Mouse (Mus musculus) hindlimb bud, embryonic 11.5 days (tissue): ENCODE measurements around the gene Dnah7b.
"Not testable (repeated sequence)": the region's sequence is repeated elsewhere in the genome, so short reads cannot be mapped to it uniquely, and the experiment has no call there.

ENCODE experiments used
- DNase-seq: peaks from one replicate; pipeline ENCODE4 v3.0.0-alpha.2; 2012; ENCODE audit warnings: low read depth, low spot score; ENCODE audit errors: extremely low spot score

The Dnah7b gene

DNA sequence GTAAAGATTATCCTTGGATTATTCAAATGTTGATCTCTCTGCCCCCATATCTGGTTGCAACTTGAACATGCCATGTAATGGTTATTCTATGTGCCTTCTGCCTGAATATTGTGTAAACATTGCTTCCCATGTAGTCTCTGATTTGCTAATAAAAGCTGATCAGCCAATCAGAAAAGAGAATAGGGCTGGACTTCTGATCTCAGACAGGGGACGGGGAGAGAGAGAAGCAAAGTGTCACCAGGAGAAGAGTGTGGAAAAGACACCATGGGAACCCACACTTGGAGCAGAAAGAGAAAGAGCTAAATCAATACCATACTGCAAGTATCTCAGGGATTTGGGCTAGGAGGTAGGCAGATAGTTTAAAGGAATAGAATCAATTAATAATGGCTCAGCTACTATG lies at the start of gene Dnah7b:
Gene Dnah7b (plus strand): TSS at position 301 of the 400 bp plus-strand sequence.
- no peak for DNase-seq

DNA sequence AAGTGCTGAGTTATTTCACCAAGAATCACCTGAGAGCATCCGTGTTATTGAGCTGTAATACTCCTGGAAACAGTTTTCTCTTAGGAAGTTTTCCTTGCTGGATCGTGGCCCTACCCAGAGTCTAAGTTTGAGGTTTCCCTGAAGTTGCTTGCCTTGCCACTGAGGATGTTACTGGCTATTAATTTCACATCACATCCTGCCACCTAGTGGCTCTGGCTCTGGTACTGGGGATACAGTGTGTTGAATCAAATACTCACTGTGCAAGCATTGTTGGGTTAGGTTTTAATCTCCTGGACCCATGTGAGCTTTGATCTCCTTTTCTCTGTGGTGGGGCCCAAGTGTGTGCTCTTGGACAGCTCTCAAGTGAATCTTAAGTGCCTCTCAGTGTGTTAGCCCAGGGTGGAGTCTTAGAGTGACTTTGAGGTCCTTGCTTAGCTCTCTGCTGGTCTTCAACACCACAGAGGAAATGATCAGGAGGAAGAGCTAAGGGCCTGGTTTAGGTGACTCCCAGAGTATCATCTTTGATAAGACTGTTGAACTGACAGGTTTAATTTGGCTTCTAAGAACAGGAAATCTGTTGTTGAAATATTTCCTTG lies 47.6 kb upstream of the Dnah7b start:
- no peak for DNase-seq

DNA sequence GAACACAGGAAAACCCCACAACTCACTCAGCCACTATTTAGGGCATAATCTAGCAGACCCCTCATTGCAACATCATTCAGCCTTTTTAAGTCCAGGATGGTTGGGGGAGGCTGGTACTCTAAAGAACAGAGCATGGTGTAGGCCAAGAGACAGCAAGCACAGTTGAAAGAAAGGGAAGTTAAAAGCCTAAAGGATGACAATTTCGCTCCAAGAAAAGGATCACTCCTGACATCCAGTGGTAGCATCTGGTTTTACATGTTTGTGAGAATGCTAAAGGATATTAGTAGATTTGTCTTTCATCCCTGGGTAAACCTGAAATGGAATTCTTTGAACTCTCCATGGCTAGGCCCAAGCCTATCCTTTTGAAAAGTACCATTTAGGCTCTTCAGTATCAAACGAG lies 43.9 kb upstream of the Dnah7b start:
- DNase-seq, result peak; percentile 46

DNA sequence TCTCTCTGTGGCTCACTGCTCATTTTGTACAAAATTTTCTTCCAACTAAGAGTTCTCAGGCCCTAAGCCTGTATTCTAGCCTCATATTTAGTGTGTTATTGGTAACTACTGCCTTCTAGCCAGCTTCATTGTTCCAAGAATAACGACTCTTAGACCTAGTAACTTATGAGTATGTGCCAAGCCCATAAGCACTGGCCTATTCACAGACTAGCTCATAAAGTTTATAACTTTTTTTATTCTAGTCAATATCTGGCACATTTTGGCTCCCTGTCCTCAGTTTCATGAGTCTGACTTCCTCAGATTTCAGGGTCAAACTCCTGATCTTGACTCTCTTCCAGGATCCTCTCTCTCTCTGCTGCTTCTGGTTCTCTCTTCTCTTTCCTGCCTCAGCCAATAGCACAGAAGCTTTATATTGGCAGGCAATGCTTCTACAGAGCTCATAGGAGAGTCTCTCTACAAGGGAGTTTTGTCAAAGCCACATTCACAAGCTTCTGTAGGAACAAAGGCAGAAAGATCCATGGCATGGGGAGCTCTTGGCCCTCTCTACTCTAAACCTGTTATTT lies 34.0 kb upstream of the Dnah7b start:
- DNase-seq, result no peak

DNA sequence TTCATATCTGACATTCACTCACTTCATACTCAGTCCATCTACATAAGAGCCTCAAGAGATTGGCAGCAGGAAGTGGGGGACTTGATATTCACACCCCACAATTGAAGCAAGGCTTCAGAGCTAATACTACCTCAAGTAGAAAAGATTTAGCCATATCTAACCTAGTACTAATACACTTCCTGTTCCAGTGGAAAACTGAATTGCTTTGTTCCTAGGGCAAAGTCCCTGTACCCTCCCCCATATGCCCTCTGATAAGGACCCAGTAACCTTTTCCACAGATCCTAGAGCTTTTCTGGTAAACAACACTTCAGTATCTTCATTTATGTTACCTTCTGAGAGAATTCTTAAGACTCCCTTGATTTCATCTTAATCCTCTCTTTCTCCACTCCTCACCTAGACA lies 17.9 kb upstream of the Dnah7b start:
- no peak for DNase-seq

DNA sequence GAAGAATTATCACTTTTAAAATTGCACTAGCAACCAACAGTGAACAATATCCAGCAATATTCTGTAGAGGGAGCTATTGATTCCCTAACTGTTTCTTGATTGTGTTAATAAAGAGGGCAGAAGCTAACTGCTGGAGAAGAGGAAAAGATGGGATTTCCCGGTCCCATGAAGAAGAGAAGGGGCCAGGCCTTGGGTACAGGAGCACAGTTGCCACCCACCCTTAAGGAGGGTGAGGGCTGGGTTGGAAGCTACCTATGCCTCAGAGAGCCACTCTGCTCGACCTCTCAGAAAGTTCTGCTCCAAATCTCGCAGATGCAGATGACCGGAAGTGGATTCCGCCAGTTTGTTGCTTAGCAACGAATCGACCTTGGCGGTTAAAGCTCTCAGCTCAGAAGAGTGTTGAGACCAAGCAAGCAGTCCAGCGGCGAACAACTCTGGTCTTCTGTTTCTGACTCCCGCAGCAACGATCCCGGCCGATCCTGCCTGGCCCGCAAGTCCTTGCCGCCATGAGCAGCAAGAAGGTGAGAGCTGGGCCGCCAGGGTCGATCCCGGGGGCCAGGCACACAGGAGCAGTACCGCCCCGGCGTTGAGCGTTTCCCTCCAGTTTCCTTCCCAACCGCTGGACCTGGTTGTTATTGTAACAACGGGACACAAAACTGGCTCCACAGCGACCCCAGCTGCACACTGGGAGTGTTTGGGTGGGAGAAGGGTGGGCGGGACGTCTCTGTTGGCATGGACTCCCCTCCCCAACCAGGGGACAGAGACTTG lies 553 bp downstream of the Dnah7b start:
- DNase-seq, result peak; percentile 76

DNA sequence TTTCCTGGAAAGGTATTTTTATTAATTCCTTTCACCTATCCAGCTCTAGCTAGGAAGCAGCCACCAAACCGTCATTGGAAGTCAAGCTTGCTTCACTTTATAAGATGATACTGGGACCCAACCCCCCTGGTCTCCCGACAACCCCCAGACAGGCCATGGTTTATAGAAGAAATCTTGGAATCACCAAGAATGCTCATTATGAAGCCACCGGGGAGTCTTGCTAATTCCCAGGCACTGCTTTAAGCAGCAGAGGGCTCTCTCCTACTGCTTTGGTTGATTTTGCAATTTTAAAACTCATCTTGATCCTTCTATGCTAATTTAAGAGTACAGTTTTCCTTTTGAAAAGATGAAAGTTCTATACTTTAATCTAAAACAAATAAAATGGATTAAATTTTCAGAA lies 2.7 kb downstream of the Dnah7b start:
- not testable (repeated sequence) for DNase-seq

DNA sequence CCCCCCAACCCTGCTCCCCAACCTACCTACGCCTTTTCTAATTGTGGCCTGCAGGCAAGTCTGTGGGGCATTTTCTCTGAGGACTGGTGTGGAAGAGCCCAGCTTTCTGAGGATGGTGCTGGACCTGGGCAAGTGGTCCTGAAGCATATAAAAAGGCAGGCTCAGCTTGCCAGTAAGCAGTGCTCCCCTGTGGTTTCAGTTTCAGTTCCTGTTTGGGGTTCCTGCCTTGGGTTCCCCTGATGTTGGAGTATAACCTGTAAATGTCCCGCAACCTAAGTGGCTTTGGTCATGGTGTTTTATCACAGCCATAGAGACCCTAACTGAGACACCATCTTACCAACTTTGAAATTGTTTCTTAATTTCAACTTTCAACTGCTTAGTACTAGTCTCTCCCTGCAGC lies 11.8 kb downstream of the Dnah7b start:
- no peak for DNase-seq

DNA sequence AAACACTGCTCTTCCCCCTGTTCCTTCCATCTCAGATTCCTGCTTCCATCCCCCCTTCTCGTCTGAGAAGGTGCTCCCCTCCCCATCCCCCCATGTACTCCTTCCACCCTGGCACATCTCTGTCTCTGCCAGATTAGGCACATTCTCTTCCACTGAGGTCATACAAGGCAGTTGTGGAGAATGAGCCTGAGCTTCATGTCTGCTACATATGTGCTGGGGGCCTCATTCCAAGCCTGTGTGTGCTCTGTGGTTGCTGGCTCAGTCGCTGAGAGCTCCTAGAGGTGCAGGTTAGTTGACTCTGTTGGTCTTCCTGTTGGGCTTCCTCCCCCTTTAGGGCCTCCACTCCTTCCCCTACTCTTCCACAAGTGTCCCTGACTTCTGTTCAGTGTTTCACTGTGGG lies 34.4 kb downstream of the Dnah7b start:
- DNase-seq, result no peak

DNA sequence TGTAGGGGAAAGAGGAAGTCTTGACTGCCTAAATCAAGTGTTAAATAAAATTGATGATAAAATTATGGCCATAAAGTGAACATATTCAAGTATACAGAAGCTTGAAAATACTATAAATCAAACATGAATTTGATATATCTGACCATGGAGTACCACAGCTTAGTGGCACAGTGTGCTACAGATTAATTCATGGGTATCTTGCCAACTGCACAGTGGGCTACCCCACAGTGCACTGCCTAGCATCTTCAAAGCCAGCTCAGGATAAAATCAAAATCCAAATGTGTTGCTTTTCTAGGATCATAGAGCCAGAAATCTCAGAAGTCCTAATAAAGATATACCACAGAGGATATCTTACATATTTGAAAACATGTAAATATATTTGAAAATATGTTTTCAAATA lies 46.5 kb downstream of the Dnah7b start:
- not testable (repeated sequence) for DNase-seq

DNA sequence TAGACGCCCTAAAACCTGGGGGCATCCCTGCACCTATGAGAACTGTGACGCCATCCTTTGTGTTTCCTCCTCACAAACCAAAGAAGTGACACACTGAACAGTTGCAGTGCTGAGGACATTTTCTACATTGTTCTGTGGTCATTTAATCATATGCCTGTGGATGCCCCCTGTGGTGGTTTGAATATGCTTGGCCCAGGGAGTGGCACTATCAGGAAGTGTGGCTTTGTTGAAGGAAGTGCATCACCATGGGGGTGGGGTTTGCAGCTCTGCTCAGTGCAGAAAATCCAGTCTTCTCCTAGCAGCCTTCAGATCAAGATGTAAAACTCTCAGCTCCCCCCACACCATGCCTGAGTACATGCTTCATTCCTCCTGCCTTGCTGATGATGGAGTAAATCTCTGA lies 51.1 kb downstream of the Dnah7b start:
- DNase-seq, result not testable (repeated sequence)

DNA sequence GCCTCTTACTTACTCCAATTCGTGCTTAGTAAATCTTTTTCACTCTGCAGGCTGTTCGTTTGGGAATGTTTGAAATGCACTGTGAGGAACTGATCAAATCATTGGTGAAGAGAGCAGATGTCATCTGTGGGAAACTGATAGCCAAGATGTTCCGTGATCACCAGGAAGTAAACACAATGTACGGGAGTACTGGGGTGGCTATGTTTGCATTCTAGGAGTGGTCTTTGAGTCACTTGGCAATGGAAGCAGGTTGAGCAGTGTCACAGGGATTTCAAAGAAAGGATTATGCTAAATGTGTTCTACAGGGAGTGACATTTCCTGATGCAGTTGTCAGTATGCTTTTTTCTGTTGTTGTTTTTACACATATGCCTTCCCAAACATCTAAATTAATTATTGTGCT lies 61.9 kb downstream of the Dnah7b start:
- no peak for DNase-seq

DNA sequence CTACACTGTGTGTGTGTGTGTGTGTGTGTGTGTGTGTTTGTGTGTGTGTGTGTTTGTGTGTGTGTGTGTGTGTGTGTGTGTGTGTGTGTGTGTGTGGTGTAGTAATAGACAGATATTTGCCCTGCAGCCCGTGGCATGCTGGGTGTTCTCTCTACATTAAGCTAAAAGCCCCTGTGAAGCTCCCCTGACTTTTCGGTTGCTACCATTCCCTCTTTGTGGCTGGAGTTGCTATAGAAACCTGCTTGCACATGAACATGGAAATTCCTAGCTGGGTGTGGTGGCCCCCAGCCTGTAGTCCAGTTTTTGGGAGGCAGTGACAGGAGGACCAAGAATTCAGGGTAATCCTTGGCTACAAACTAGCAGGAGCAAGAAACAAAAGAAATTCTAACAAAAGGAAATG lies 130.7 kb downstream of the Dnah7b start:
- DNase-seq, result not testable (repeated sequence)

DNA sequence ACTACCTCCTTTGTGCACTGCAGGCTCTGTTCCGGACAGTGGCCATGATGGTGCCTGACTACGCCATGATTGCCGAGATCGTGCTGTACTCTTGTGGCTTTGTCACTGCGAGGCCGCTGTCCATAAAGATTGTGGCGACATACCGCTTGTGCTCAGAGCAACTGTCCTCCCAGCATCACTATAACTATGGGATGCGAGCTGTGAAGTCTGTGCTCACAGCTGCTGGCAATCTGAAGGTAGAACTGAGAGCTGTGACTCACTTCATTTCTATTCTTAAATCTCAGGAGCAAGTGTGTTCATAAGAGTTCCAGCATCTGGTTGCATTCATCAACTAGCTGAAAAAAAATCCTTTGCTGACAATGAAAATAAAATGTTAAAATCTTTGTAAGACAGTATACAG lies 135.1 kb downstream of the Dnah7b start:
- not testable (repeated sequence) for DNase-seq

DNA sequence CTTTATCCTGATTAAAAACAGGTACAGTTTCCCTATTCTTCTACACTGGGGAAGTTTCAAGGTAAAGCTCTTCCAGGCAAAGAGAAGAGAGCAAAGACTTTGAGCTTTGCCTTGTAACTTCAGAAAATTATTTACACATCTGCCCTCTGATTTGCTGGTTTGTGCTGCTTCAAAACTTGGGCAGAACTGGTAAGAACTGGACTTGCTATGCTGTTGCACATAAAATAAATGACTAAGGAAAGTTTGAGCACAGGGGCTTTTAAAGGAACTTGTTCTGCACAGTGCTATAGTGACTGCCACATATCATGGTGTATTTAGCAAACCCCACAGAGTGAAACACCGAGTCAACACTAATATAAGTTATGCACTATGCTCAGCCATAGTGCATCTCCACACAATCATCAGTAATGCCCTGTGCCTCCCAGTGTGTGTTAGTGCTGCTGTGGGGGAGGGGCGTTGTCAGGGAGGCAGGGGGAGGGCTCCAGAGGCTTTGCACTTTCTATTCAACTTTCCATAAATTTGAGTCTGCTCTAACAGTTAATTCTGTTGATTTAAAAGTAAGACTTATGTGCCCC lies 144.0 kb downstream of the Dnah7b start:
- DNase-seq, result not testable (repeated sequence)

DNA sequence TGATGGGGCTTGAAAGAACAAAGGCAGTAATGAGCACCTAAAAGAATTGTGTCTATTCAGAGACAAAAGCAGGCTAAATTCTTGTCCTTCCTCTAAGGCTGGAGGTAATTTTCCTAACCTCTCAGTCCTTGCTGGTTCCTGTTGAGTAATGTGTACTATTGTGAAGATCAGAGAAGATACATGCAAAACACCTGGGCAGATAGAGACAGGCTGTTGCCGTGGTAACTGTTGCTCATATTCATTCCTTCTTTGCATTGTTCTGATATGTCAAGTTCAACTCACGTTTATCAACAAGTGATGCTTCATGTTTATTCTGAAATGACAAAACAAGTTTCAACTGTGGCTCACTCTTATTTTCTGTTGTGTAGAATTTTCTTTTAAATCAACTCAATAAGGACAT lies 156.6 kb downstream of the Dnah7b start:
- DNase-seq, result not testable (repeated sequence)

DNA sequence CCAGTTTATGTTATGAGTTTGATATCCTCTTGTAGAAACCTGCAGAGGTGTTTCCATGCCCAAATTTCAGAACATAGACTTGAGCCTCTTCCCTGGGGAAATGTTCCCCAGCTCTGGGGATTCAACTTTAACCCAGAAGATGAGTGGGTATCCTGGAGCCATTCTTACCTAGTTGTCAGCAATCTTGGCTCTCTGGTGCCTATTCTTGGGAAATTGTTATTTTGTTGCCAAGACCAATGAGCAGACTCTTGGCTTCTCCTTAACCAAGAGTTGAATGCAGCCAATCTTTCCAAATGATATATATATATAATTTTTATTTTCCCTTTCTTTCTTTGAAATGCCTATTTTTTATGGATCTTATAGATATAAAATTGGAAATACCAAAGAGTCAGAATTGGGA lies 160.0 kb downstream of the Dnah7b start:
- DNase-seq, result not testable (repeated sequence)

DNA sequence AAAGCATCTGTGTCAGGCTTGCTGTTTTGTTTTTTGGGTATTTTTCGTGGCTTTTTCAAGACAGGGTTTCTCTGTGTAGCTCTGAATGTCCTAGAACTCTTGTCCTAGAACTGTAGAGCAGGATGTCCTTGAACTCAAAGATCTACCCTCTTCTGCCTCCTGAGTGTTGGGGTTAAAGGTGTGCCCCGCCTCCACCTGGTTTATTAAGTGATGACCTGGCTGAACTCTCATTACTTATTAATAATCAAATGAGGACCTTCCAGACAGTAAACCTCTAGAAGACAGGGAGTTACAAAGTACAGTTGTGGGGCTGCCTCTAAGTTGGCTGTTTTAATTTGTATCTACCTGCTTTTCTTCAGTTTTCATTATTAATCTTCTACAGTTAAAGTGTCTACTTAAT lies 202.7 kb downstream of the Dnah7b start:
- DNase-seq, result not testable (repeated sequence)

DNA sequence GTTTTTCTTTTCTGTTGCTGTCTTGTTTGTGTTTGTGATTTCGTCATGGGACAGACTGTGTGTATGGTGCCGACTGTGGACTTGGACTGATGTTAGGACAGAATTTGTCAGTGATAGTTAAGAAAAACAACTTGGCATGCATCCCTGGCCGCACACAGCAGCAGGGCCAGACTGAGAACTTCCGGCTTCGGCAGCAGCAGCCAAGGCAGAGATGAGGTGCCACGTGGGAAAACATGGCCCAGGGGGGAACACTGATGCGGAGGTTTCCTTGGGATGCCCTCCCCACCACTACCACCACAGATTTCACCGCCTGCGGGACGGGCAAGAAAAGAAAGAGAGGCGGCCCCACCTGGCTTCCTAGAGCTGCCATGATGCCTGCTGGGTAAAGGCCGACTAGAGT lies 205.8 kb downstream of the Dnah7b start:
- DNase-seq, result no peak

DNA sequence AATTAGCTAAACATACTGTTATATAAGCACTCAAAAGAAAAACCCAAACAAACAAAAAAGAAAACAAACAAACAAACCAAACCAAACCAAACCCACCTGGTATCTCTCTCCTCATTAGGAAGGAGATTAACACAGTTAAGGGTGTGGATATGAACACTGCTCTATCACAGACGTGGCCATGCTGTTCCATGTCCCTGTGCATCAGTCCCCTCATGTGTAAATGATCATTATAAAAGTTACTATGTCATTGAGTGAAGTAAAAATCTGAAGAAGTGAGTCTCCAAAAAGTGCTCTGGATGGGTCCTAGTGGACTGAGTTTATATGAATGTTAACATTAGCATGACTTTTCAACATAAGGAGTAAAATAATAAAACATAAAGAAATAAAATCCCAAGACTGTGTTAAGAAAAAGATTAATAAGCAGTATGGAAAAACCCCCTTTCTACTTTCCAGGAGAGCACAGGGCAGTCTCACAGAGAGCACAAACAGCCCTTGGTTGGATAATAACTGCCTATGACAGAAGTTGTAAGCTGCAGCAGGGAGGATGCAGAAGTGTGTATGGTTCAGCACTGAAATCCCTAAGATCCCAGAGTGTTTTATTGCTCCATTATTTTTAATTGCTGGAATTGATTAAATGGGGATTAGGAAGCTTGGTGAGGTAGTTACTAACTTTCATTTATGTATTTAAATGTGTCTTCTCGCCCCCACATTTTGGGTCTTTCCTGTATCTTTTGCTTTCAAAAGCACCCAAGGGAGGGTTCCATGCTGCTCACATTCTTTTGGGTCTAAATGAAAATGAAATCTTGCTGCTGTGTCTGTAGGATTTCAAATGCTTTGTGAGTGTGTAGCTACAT lies 212.2 kb downstream of the Dnah7b start:
- not testable (repeated sequence) for DNase-seq

DNA sequence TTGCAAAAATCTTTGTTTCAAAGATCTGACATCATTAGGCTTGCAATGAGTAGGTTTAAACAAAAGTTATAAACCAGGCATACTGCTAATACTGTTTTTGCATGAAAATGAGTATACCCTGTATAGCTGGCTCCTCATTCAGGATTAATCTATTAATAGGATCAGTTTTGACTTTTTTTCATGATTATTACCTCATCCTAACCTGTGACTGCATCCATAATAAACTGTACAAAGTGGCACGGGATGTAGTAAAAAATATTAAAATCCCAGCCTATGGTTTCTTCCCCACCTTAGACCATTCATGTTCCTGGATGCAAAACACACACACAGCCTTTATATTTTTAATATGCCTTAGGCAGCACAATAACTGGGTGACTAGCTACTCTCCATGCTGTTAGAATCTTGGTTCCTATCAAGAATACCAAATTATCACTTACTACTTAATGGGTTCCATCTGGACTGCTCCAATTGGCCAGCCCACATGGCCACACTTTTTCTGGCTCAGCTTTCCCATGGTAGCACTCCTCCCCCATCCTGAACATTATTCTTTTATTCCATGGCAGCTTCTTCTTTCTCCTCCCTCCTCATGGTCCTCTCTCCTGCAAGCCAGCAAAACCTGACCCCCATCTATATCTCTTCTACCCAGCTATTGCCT lies 212.9 kb downstream of the Dnah7b start:
- not testable (repeated sequence) for DNase-seq
